Mouse (Mus musculus) CD4-positive helper T cell, adult 2 months (primary cell): ENCODE data around the gene Kif21b.

Experiments
- DNase-seq: peaks from one replicate; pipeline ENCODE4 v3.0.0-alpha.2; 2012; ENCODE audit warnings: low read depth, missing footprints, low spot score

The Kif21b gene

DNA sequence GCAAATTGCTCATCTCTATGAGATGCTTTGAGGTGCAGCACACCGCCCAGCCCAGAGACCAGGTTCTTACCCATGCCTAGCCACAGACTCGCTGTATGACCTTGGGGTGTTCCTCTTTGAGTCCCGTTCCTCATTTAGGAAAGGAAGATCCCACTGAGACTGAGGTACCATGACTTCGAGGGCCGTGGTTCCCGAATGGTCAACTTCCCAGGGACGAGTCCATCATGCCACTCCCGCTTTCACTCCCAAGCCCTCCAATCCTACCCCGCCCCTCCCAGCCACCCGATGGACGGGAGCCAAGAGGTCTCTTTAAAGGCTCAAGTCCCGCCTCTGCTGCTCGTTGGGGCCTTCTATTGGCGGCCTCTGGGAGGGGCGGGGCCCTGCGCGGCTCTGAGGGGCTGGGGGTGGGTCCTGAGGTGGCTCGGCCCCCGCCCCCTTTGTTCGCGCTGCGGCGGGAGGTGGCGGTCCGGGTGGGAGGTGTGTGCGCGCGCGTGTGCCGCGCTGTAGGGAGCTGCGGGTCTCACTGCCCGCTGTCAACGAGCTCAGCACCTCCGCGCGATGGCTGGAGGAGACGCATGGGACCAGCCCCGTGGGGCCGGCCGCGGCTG, at the start of gene Kif21b:
Kif21b (plus strand) TSS at position 439 of the 608 bp plus-strand sequence.
- peak; percentile 93 for DNase-seq

DNA sequence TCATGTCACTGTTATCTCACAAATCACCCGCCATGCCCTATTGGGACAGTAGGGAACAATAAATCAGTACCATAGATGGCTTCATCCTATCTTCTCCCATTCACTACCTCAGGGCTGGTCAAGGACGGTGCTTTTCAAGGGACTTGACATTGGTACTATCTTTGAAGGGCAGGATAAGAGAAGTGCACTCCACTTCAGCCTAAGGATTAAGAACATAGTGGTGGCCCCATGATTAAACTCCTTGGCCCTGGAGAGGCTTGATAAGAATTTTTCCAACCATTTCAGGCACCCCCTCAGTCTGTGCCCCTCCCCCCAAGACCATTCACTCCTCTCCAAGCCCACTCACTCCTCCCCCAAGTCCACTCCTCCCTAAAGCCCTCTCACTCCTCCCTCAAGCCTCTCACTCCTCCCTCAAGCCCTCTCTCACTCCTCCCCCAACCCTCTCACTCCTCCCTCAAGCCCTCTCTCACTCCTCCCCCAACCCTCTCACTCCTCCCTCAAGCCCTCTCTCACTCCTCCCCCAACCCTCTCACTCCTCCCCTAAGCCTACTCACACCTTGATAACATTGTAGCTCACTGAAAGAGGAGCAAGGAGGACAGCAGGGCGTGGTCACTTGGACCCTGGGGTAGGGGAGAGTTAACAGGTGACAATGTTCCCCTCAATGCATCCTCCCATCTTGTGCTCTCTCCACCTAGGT, 45.1 kb upstream of the Kif21b start:
- DNase-seq: no peak

DNA sequence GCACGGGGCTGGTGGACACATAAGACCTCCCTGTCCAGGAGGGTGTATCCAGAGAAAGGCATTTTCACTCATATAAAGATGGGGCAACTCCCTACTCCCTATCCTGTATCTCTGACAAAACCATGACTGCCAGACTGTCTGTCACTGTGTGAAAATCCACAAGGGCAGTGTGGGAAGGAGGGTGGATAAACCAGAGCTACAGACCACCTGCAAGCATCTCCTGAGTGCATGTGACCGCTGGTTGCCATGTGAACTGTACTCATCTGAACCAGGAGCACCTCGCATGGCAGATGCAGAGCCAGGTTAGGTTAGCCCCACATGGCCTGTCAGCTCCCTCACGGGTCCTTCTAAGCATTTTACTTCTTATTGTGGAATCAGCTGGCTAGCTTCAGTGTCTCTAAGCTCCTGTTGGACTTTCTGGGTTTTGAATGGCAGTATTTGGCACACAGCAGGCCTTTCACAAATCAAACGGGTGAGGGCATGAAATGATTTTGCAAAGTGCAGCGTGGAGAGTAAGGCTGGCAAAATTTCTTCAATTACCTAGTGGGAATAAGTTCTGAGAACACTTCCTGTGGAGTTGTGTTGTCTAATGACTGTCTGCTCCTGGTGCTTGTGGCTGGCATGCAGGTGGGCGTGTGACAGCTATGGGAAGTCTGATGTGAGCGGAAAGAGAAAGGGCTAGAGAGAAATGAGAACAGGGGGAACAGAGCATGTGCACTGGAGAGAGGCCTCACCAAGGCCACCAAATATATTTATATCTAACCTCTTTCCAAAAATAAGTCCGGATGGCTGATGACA, 41.6 kb upstream of the Kif21b start:
- no peak for DNase-seq

DNA sequence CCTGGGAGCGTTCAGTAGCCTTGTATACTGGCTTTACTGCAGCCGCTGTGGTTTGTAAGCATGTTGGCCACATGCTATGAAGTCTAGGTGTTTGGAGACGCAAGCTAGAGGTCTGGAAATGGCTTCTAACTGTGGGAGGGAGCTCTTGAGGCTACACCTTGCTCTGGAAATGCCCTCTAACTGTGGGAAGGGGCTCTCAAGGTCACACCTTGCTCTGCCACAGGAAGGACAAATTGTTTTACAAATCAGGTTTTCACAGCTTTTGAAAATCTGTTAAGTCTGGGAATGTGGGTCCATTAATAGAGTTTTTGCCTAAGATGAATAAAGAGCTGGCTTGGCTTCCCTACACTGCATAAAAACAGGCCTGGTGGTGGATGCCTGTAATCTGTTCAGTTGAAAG, 37.5 kb upstream of the Kif21b start:
- no peak for DNase-seq

DNA sequence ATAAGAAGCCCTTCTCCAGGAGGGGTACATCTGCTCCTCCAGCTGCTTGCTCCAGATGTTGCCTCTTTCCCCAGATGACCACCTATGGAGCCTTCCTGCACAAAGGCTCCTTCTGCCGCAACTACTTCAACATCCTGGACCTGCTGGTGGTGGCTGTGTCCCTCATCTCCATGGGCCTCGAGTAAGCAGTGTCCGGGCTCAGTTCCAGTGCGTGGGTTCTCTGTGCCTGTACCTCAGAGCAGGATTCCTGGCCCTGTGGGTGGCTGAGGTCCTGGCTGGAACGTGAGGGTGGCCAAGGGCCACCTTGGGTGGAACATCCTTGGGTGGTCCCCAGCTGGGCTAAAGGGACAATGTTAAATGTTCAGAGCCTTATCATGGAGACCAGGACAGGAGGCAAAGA, 36.4 kb upstream of the Kif21b start:
- no peak for DNase-seq

DNA sequence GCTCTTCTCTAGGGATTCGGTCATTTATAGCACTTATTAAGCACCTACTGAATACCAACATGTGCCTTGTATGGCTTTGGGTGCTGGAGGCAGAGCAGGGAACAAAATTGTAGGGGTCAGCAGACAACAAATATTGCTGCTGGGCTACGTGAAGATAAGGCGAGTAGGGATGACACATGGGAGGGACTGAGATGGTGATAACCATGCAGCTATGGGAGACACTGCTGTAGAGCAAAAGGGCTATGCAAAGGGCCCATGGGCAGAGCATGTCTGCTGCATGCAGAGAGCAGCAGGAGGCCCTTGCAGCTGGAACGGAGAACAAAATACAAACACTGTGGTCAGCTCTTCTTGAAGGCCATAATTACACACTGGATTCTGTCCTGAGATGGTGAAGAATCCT, 29.1 kb upstream of the Kif21b start:
- no peak for DNase-seq

DNA sequence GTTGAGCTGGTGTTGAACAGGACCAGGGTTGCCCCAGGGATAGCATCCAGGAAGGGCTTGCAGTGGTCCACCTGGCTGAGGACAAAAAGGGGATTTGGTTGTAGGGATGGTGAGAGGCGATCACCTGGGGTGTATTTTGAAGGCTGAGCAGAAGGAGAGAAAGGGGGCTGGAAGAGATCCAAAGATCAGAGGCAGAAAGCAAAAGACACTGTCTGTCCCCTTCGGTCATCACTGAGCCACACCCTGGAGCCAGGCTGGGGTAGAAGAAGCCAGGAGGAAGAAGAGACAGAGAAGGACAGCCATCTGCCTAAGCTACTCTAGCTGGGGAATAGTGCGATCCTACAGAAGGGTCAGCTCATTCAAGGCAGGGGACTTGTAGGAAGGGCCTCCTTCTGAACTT, 28.6 kb upstream of the Kif21b start:
- no peak for DNase-seq

DNA sequence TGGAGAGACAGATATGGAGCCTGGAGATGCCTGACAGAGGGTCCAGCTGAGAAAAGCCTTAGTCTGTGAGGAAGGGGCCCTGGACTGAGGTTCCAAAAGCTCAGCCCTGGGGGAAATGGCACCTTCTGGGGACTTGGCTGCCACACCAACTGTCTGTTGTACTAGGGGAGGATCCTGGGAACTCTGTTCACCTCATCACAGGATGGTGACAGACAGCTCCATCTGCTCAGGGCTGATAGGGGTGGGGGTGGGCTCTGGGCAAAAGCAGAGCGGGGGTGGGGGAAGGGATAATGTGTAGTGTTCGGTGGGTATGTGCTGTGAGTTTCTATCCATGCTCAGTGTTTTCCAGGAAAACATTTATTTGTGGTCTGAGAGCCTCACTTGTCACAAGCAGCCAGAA, 28.2 kb upstream of the Kif21b start:
- DNase-seq: no peak

DNA sequence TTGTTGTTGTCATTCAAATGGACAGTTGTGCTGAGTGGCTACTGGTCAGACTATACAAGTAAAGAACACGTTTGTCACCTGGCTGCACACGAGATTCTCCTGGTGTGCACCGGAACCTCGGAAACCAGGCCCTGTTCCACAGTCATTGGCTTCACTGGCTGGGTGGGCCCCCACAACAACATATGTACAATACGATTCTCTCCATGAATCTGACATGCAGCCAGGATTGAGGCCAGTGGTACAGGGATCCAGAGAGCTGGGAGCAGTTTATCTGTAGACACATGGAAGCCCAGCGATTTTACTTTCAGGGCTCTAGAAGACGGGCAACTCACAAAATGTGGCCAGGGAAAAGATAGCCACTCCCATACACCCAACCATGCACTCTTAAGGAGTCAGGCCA, 27.5 kb upstream of the Kif21b start:
- DNase-seq: no peak

DNA sequence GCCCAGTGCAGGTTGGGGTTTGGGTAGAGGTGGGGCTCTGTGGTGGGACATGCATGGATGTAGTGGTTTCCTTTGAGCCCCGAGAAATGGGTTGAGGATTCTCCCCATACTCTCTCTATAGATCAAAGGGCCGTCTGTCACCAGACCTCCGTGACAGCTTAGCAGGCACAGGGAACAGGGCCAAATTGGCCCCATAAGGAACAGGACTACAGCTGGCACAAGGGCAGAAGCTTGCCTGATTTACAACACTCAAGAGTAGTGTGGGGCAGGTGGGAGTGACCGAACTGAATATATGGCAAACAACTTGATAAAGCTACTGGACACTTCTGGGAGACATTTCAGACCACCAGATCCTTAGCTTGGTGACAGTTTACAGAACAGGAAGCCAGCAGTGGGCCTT, 26.4 kb upstream of the Kif21b start:
- DNase-seq: no peak

DNA sequence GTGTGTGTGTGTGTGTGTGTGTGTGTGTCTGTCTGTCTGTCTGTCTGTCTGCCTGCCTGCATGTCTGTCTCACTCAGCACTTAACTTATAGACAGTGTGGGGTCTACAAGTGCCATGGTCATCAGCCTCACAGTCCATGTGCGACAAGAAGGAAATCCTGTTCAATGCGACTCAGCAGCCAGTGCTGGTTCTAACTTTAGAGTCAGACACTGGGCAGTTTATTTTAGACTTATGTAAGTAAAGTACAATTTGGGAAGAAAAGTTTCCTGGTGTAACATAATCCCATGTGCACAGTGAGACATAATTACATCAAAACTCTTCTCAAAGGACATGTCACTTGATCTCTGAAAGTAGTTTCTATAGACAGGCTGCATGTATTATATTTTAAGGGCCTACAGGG, 21.7 kb upstream of the Kif21b start:
- no peak for DNase-seq

DNA sequence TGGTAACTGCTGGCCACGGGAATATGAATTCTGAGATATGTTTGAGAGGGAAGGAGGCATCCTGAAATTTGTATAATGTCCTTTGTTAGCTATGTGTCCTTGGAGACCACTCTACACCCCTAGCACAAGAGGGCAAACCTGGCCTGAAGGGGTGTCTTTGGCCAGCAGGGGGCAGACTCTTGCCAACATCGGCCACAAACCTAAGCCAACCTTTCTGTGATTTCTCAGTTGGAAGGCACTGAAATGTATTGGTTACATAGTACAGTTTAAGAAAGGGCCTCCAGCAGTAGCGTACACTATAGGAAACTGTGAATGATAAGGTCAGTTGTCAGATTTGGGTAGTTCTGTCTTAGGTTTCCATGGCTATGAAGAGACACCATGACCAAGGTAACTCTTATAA, 15.0 kb upstream of the Kif21b start:
- peak; percentile 75 for DNase-seq

DNA sequence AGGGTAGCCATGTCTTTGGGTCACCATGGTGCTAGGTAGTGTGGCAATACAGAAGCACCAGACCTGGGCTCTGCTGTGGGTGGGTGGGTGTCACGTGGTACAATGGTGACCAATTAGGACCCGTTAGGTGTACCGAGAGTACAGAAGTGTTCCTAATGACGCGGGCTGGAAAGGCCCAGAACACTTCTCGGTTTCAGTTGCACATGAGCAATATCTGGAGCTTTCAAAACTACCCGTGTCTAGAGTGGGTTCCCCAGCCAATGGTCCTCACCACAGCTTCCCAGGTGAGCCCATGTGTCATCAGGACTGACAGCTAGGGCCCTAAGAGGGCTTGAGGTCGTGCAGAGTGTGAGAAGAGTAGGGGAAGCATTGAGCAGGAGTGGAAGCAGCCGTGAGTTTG, 14.1 kb upstream of the Kif21b start:
- DNase-seq: peak; percentile 69

DNA sequence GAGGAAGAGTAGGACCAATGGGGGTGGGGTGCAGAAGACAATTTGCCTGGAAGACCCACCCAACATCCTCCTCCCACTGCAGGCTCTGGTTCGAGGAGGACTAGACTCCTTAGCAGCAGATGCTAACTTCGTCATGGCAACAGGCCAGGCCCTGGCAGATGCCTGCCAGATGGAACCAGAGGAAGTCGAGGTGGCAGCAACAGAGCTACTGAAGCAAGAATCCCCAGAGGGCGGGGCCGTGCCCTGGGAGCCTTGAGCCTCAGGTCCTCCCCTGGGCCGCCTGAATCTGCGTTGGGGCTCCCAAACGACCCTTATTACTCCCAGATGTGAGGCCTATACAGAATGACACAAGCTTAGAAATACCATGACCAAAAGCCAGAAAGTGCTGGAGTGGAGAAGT, 12.3 kb upstream of the Kif21b start:
- DNase-seq: peak; percentile 57

DNA sequence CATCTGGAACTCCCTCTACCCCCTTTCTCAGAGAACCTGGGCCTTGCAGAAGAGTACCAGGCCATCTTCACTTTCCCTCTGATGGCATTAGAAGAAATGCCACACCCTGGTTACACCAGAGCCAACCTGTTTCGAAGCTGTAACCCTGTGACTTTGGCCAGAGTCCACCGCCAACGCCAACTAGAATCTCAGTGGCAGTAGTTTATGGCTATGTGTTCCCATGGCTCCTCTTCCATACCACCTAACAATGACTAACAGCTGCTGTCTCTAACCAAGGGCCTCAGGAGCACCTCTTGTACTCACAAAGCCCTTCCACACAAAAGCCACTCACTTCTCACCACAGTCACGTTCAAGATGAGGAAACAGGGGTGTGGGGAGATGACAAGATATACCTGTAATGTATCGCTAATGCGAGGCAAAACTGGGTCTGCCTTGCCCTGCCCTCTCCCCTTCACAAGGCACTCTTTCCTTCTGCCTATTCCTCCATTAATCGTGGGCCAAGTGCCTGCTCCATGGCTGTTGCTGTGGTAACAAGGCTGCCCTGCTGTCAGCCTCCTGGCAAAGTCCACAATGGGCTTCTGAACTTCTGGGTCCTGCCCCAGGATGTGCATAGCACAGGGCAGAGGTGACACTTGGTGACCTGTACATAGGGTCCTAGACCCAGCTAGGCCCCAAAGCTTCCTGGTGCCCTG, 11.5 kb upstream of the Kif21b start:
- DNase-seq: peak; percentile 23

DNA sequence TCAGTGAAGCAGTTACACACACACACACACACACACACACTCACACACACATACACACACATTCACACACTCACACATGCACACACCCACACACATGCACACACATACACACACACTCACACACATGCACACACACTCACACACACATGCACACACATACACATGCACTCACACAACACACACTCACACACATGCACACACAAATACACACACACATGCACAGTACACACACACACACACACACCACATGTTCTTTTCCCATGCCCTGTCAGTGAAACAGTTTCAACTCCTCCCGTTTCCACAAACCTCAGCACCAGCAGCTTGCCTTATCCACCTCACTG, 11.0 kb upstream of the Kif21b start:
- no peak for DNase-seq

DNA sequence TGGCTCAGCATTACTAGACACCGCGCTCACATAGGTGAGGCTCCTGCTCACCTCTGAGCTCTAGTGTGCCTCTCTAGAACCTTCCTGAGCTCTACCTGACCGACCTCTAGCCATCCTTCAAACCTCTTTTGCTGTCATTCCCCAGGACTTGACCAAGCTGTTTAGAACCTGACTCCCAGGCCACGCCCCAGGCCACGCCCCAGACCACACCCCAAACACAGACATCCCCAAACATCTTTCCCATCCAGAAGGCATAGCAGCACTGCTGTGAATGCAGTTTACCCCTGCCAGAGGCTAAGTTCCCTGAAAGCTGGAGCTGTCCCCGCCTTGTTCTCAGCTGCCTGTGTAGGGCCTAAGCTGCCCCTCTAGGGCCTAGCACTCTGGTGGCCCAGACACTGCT, 10.4 kb upstream of the Kif21b start:
- DNase-seq: no peak

DNA sequence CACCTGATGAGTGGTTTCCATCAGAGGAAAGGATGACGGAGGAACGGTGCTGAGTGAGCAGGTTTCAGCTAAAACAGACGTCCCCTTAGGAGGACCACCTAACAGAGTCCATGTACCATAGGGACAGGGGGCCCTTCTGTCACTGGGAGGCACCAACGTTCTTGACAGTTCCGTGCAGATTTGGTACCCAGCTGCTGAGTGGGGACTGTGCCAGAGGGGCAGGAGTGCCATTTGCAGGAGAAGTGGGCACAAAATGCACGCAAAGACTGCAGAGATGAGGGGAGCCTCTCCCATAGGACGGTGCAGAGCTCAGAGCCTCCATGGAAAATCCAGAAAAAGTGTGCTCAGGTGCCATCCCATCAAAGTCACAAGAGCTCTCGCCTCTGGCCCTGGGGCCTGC, 9.2 kb upstream of the Kif21b start:
- no peak for DNase-seq

DNA sequence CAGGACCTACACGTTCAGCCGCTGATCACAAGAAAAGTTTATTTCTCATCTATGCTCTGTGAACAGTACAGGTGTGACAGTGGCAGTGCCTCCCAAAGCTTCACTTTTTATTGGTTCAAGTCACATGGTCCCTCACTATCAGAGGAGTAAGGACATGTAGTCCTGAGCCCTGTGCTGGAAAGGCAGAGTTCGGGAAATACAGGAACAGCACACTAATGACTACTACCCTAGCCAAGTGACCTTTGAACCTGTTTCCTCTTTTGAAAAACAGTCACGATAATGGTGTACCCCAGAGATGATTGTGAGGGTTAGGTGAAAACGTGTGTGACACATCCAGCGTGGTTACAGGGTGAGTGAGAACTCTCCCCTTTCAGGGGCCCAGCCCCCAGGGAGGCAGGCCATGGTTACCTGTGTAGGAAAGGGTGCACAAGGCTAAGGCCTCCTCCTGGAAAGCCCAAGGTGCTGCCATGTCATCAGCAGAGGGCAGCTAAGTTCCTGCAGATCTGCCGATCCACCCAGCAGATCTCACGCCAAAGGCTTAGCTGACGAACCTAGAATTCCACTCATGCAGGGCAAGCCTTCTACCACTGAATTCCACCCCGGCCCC, 4.9 kb upstream of the Kif21b start:
- DNase-seq: no peak

DNA sequence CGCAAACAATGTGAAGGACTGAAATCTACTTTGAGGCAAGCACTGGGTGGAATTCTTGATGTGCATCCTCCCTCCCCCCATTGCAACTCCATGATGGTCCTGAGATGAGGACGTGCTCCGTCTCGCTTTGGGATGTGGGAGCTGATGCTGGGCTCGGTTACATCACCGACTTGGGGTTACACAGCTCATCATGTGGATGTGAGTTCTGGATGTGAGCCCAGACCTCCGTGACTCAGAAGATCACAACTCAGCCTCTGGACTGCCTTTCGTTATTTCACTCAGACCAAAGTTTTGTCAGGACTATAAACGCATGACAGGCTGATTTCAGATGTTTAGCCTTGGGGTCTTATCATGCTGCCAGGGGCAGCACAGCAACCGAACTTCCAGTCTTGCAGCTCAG, 4.3 kb upstream of the Kif21b start:
- no peak for DNase-seq

DNA sequence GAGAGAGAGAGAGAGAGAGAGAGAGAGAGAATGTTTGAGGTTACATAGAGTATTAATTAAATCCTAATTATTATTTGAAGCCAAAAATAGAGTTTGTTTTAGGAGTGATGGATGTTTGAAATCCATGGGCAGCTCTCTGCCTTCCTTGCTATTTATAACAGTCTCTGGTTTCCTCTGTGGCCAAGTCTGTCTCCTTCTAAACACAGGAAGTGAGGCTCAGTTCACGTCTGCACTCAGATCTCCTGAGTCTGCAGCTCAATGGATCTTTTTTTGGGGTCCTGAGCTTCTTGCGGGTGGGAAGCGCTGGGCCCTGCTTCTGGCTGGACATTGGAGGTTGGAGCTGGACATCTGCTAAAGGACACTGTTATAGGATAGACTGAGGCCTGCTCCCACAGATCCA, 3.3 kb upstream of the Kif21b start:
- peak; percentile 59 for DNase-seq

DNA sequence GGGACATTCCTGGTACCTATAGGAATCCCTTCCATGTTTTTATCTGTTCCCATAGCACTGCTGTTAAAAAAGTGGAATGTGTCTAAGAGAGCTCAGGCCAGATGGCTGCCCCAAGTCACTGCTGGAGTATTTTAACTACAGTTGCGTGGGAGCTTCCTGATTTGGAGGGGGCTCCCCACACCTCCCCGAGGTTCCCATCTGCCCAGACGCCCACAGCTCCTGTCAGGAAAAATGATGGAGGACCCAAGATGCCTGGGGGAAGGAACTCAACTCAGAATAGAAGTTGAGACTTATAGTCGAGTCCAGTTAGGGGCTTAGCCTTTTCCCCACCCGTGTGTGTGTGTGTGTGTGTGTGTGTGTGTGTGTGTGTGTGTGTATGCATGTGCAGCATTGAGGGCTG, 2.8 kb upstream of the Kif21b start:
- no peak for DNase-seq
